Mouse (Mus musculus) CH12.LX (cell line): Measurements from ENCODE around the gene Pdgfa. TPM values are rescaled to one million over a fixed set of nuclear protein-coding genes. Genes with fewer than 3 reads are reported as not detected.

ENCODE experiments used
- DNase-seq: peaks from one replicate; pipeline ENCODE4 v3.0.0-alpha.2; 2013; ENCODE audit errors: extremely low read depth
- H3K27ac ChIP-seq: 2 replicates; pipeline ENCODE4 v1.5.1; 2012; ENCODE audit warnings: low read depth, mild to moderate bottlenecking, control low read depth, moderate library complexity; ENCODE audit not compliant: insufficient read depth
- H3K27me3 ChIP-seq: replicated peaks from 2 replicates; pipeline ENCODE3; 2012; ENCODE audit warnings: inconsistent platforms
- H3K36me3 ChIP-seq, 2 experiments: replicated peaks in 1 of 2; 2 replicates each; pipeline versions ENCODE3 to v1.6.1; 2012; ENCODE audit warnings: inconsistent platforms in 1 of 2, low read length in 1 of 2, mild to moderate bottlenecking in 1 of 2, mixed read lengths in 1 of 2, moderate library complexity in 1 of 2; ENCODE audit not compliant: control insufficient read depth in 1 of 2, insufficient read depth in 1 of 2
- H3K4me1 ChIP-seq, 2 experiments: 2 replicates each; pipeline ENCODE4 v1.6.1; 2012; ENCODE audit warnings: inconsistent platforms in 1 of 2, moderate library complexity in 1 of 2; ENCODE audit not compliant: insufficient read depth in 2 of 2, control insufficient read depth in 1 of 2
- H3K4me2 ChIP-seq: 2 replicates; pipeline ENCODE4 v1.6.1; 2012; ENCODE audit warnings: low read depth, mild to moderate bottlenecking, control low read depth; ENCODE audit not compliant: poor library complexity, insufficient read depth, severe bottlenecking
- H3K4me3 ChIP-seq, 3 experiments: fragments of 150-350 bp in 1 of 3; sonication (generic) in 1 of 3; replicated peaks in 1 of 3; 2 replicates each; pipeline versions ENCODE3 to v1.5.1; 2011 to 2012; ENCODE audit warnings: low read depth in 2 of 3, low read length in 2 of 3, mild to moderate bottlenecking in 2 of 3, moderate library complexity in 2 of 3, control low read depth in 1 of 3, improper control_type of control experiment in 1 of 3, inconsistent platforms in 1 of 3, mixed read lengths in 1 of 3; ENCODE audit not compliant: poor library complexity in 1 of 3
- H3K79me2 ChIP-seq: replicated peaks from 2 replicates; pipeline ENCODE4 v1.6.1; 2012; ENCODE audit warnings: mild to moderate bottlenecking, moderate library complexity; ENCODE audit not compliant: control insufficient read depth, poor library complexity, insufficient read depth, severe bottlenecking; ENCODE audit errors: extremely low read depth
- H3K9ac ChIP-seq: 2 replicates; pipeline ENCODE4 v1.6.1; 2012; ENCODE audit warnings: low read depth, mild to moderate bottlenecking, control low read depth, moderate library complexity; ENCODE audit not compliant: insufficient read depth
- H3K9me3 ChIP-seq: replicated peaks from 2 replicates; pipeline ENCODE3; 2012; ENCODE audit warnings: low read length, inconsistent platforms, mixed read lengths
- BHLHE40 ChIP-seq: IDR thresholded peaks from 2 replicates; pipeline ENCODE4 v1.6.1; 2011; ENCODE audit warnings: mild to moderate bottlenecking, low read depth, low read length, improper control_type of control experiment
- ELF1 ChIP-seq: IDR thresholded peaks from 2 replicates; pipeline ENCODE4 v1.6.1; 2014; ENCODE audit warnings: low read depth, mild to moderate bottlenecking, inconsistent platforms, low read length, improper control_type of control experiment
- EP300 ChIP-seq: IDR thresholded peaks from 2 replicates; pipeline ENCODE4 v1.6.1; 2011; ENCODE audit warnings: low read length, improper control_type of control experiment
- ETS1 ChIP-seq: conservative IDR thresholded peaks from 2 replicates; pipeline ENCODE4 v1.6.1; 2012; ENCODE audit warnings: low read depth, mild to moderate bottlenecking, inconsistent platforms, low read length, improper control_type of control experiment, moderate library complexity
- GABPA ChIP-seq: IDR thresholded peaks from 2 replicates; pipeline ENCODE4 v1.6.1; 2012; ENCODE audit warnings: low read depth, low read length, improper control_type of control experiment, inconsistent platforms; ENCODE audit not compliant: insufficient replicate concordance
- IRF4 ChIP-seq: IDR thresholded peaks from 2 replicates; pipeline ENCODE4 v1.6.1; 2014; ENCODE audit warnings: low read depth, mild to moderate bottlenecking, inconsistent platforms, low read length, improper control_type of control experiment
- JUND ChIP-seq: conservative IDR thresholded peaks from 2 replicates; pipeline ENCODE4 v1.6.1; 2011; ENCODE audit warnings: low read depth, low read length, improper control_type of control experiment
- MEF2A ChIP-seq: IDR thresholded peaks from 2 replicates; pipeline ENCODE4 v1.6.1; 2014; ENCODE audit warnings: low read depth, mild to moderate bottlenecking, inconsistent platforms, low read length, improper control_type of control experiment, borderline replicate concordance
- MYC ChIP-seq: IDR thresholded peaks from 2 replicates; pipeline ENCODE4 v1.6.1; 2011; ENCODE audit warnings: low read depth, mild to moderate bottlenecking, improper control_type of control experiment, low read length
- NRF1 ChIP-seq: IDR thresholded peaks from 2 replicates; pipeline ENCODE4 v1.6.1; 2014; ENCODE audit warnings: low read depth, mild to moderate bottlenecking, inconsistent platforms, low read length, improper control_type of control experiment, moderate library complexity
- POLR2A ChIP-seq: IDR thresholded peaks from 2 replicates; pipeline ENCODE4 v1.6.1; 2011; ENCODE audit warnings: low read depth, mild to moderate bottlenecking, improper control_type of control experiment, low read length
- POLR2AphosphoS2 ChIP-seq: IDR thresholded peaks from 2 replicates; pipeline ENCODE4 v1.6.1; 2011; ENCODE audit warnings: low read depth, low read length, improper control_type of control experiment
- RCOR1 ChIP-seq: conservative IDR thresholded peaks from 2 replicates; pipeline ENCODE4 v1.6.1; 2012; ENCODE audit warnings: low read depth, mild to moderate bottlenecking, inconsistent platforms, low read length, improper control_type of control experiment
- SMC3 ChIP-seq: IDR thresholded peaks from 2 replicates; pipeline ENCODE4 v1.6.1; 2011; ENCODE audit warnings: low read depth, low read length, improper control_type of control experiment
- TBP ChIP-seq: conservative IDR thresholded peaks from 2 replicates; pipeline ENCODE4 v1.6.1; 2011; ENCODE audit warnings: low read depth, low read length, improper control_type of control experiment
- USF2 ChIP-seq: conservative IDR thresholded peaks from 2 replicates; pipeline ENCODE4 v1.6.1; 2011; ENCODE audit warnings: low read depth, low read length, improper control_type of control experiment
- ZC3H11A ChIP-seq: IDR thresholded peaks from 2 replicates; pipeline ENCODE4 v1.6.1; 2012; ENCODE audit warnings: low read depth, mild to moderate bottlenecking, inconsistent platforms, low read length, improper control_type of control experiment
- ZKSCAN1 ChIP-seq: IDR thresholded peaks from 2 replicates; pipeline ENCODE4 v1.6.1; 2012; ENCODE audit warnings: low read depth, inconsistent platforms, low read length, improper control_type of control experiment, borderline replicate concordance
- ZNF384 ChIP-seq: IDR thresholded peaks from 2 replicates; pipeline ENCODE4 v1.6.1; 2012; ENCODE audit warnings: low read depth, low read length, improper control_type of control experiment, inconsistent platforms
- dilution Hi-C: fragments of 300-500 bp; cut with MboI; formaldehyde crosslinking; loops from 2 replicates; pipeline ENCODE4 v1.14.3; 2020; ENCODE audit warnings: low sequenced_read_pairs; ENCODE audit not compliant: extremely low pct_unique_long_range_greater_than_20kb, extremely low pct_ligation_motif_present
- in situ Hi-C: fragments of 300-500 bp; cut with MboI; formaldehyde crosslinking; loops from 3 replicates; pipeline ENCODE4 v1.14.3; 2019; ENCODE audit warnings: low sequenced_read_pairs, low pct_ligation_motif_present, low pct_unique_long_range_greater_than_20kb, mixed read lengths
- polyA plus RNA-seq: library from polyadenylated mRNA; unstranded; fragments of >175 nt; gene quantifications from 2 replicates; pipeline ENCODE4 v1.2.1, GENCODE M21; 2012; ENCODE audit warnings: low read depth; ENCODE audit not compliant: insufficient read length
- total RNA-seq, 2 experiments: library from RNA; depleted of rRNA; stranded (reverse); fragments of 300-350 nt in 1 of 2; fragments of >200 nt in 1 of 2; gene quantifications; 2 replicates each; pipeline ENCODE4 v1.2.3; 2012 to 2014

Gene Pdgfa
- total and polyA plus RNA-seq, 3 experiments: 26.5 to 30.7 (median 27.5) TPM

GRCm38 (mm10) chr5:138987994-138988393 lies 9.2 kb downstream of the Pdgfa start:
- Histone ChIP-seq H3K4me1 (peaks cover 2 to 42% of the 10 kb centered on the region in 2 experiments; a peak in 3 of 4 replicates), H3K9me3 (no peaks in the 10 kb centered on the region), H3K4me2 (no peak overlapping the region), H3K36me3 (peaks cover 57 to 97% of the 10 kb centered on the region in 2 experiments), H3K4me3 (no peak overlapping the region), H3K9ac (no peak overlapping the region), H3K79me2 (0 out of 2 replicates have a peak, but pooled peaks cover 1% of the 10 kb centered on the region), H3K27me3 (no peaks in the 10 kb centered on the region), H3K27ac (no peak overlapping the region)
- DNase-seq: no peak
- dilution Hi-C loops: no loop called here
- TF ChIP-seq NRF1 (no peak), ZKSCAN1 (no peak)
- in situ Hi-C loops: no loop called here

GRCm38 (mm10) chr5:138981921-138982320 lies 15.2 kb downstream of the Pdgfa start:
- no peak overlapping the region for H3K4me3 ChIP-seq
- peaks cover 3 to 18% of the 10 kb centered on the region in 2 experiments; a peak in 3 of 4 replicates for H3K4me1 ChIP-seq
- no peak overlapping the region for H3K27ac ChIP-seq
- no peak overlapping the region for H3K9ac ChIP-seq
- in situ Hi-C loops: no loop called here
- DNase-seq: no peak
- no peaks in the 10 kb centered on the region for H3K79me2 ChIP-seq
- no peaks in the 10 kb centered on the region for H3K27me3 ChIP-seq
- TF ChIP-seq SMC3: no peak
- TF ChIP-seq JUND: no peak
- no peak for TF ChIP-seq POLR2AphosphoS2
- no peak for TF ChIP-seq USF2
- TF ChIP-seq EP300: no peak
- TF ChIP-seq ELF1: no peak
- TF ChIP-seq POLR2A: no peak
- no peak for TF ChIP-seq BHLHE40
- no peak for TF ChIP-seq ETS1
- TF ChIP-seq ZC3H11A: no peak
- TF ChIP-seq IRF4: no peak
- no peak for TF ChIP-seq ZNF384
- TF ChIP-seq GABPA: no peak
- no peak for TF ChIP-seq RCOR1
- no peak for TF ChIP-seq MYC
- TF ChIP-seq TBP: no peak
- TF ChIP-seq MEF2A: no peak
- dilution Hi-C loops: no loop called here
- H3K9me3 ChIP-seq: no peaks in the 10 kb centered on the region
- peaks cover 77 to 100% of the 10 kb centered on the region in 2 experiments for H3K36me3 ChIP-seq
- H3K4me2 ChIP-seq: no peak overlapping the region
